Mouse (Mus musculus): ENCODE results near the gene Zfp280d. TPM values are rescaled to one million over a fixed set of nuclear protein-coding genes. Genes with fewer than 3 reads are reported as not detected.

The Zfp280d gene
- polyA plus RNA-seq, 1 experiment from 2014 or later, result 47.4 TPM

- H3K4me1 ChIP-seq, result peaks cover 14% of the 10 kb centered on the region
- peaks cover 37% of the 10 kb centered on the region for H3K36me3 ChIP-seq
- H3K9me3 ChIP-seq (replicated peaks), result peaks cover 10% of the 10 kb centered on the region; the same call in 1 of the 2 replicates
- no peak overlapping the region for H3K4me3 ChIP-seq
- no peaks in the 10 kb centered on the region for H3K27me3 ChIP-seq (ENCODE audit: low read depth, poor library complexity, severe bottlenecking)
- WGBS, result 98% methylated on average over 4 of the region's 4 CpGs
- no peak for DNase-seq (ENCODE audit: low spot score)
- no peak overlapping the region for H3K27ac ChIP-seq (replicated peaks)
Observed at GRCm38 (mm10) chr9:72279943-72280342, 5.3 kb downstream of the Zfp280d start.

GRCm38 (mm10) chr9:72287696-72288095, 13.0 kb downstream of the Zfp280d start:
- DNase-seq (ENCODE audit: low spot score), result no peak
- Histone ChIP-seq H3K27ac (replicated peaks) (no peak overlapping the region), H3K4me1 (no peaks in the 10 kb centered on the region), H3K36me3 (peaks cover 61% of the 10 kb centered on the region), H3K27me3 (ENCODE audit: low read depth, poor library complexity, severe bottlenecking) (no peaks in the 10 kb centered on the region), H3K9me3 (replicated peaks) (peaks cover 10% of the 10 kb centered on the region; the same call in 1 of the 2 replicates), H3K4me3 (no peak overlapping the region)
- 92% methylated on average over 2 of the region's 2 CpGs for WGBS

- 82% methylated on average over 2 of the region's 2 CpGs for WGBS
- H3K27ac ChIP-seq (replicated peaks), result no peak overlapping the region
- no peak overlapping the region for H3K4me3 ChIP-seq
- peaks cover 61% of the 10 kb centered on the region for H3K36me3 ChIP-seq
- H3K27me3 ChIP-seq (ENCODE audit: low read depth, poor library complexity, severe bottlenecking), result no peaks in the 10 kb centered on the region
- no peaks in the 10 kb centered on the region for H3K4me1 ChIP-seq
- H3K9me3 ChIP-seq (replicated peaks), result peaks cover 10% of the 10 kb centered on the region; the same call in 1 of the 2 replicates
- DNase-seq (ENCODE audit: low spot score), result no peak
Observed at GRCm38 (mm10) chr9:72288210-72288609, 13.6 kb downstream of the Zfp280d start.

- H3K27ac ChIP-seq (replicated peaks), result no peak overlapping the region
- no peak overlapping the region for H3K4me3 ChIP-seq
- DNase-seq (ENCODE audit: low spot score), result no peak
- H3K9me3 ChIP-seq (replicated peaks), result peaks cover under 1% of the 10 kb centered on the region; the same call in 1 of the 2 replicates
- 90% methylated on average over 1 of the region's 1 CpGs for WGBS
- no peaks in the 10 kb centered on the region for H3K4me1 ChIP-seq
- peaks cover 55% of the 10 kb centered on the region for H3K36me3 ChIP-seq
- H3K27me3 ChIP-seq (ENCODE audit: low read depth, poor library complexity, severe bottlenecking), result no peaks in the 10 kb centered on the region
Observed at GRCm38 (mm10) chr9:72289094-72289493, 14.4 kb downstream of the Zfp280d start.

GRCm38 (mm10) chr9:72294076-72294475, 19.4 kb downstream of the Zfp280d start:
- H3K27me3 ChIP-seq (ENCODE audit: low read depth, poor library complexity, severe bottlenecking), result no peaks in the 10 kb centered on the region

GRCm38 (mm10) chr9:72309765-72310164, 35.1 kb downstream of the Zfp280d start:
- H3K4me1 ChIP-seq, result no peaks in the 10 kb centered on the region
- H3K27me3 ChIP-seq (ENCODE audit: low read depth, poor library complexity, severe bottlenecking), result no peaks in the 10 kb centered on the region
- DNase-seq (ENCODE audit: low spot score), result no peak
- peaks cover 74% of the 10 kb centered on the region for H3K36me3 ChIP-seq
- H3K4me3 ChIP-seq, result no peak overlapping the region
- WGBS, result 96% methylated on average over 2 of the region's 2 CpGs
- no peak overlapping the region for H3K27ac ChIP-seq (replicated peaks)
- H3K9me3 ChIP-seq (replicated peaks), result no peaks in the 10 kb centered on the region

More at GRCm38 (mm10) chr9:72294076-72294475, 19.4 kb downstream of the Zfp280d start:
- Histone ChIP-seq H3K4me3 (no peak overlapping the region), H3K4me1 (no peaks in the 10 kb centered on the region), H3K36me3 (peaks cover 28% of the 10 kb centered on the region), H3K27ac (replicated peaks) (no peak overlapping the region), H3K9me3 (replicated peaks) (no peaks in the 10 kb centered on the region)
- no peak for DNase-seq (ENCODE audit: low spot score)

GRCm38 (mm10) chr9:72333221-72333620, 58.6 kb downstream of the Zfp280d start:
- H3K27ac ChIP-seq (replicated peaks), result no peak overlapping the region
- no peak for DNase-seq (ENCODE audit: low spot score)
- H3K36me3 ChIP-seq, result peaks cover 80% of the 10 kb centered on the region
- no peaks in the 10 kb centered on the region for H3K27me3 ChIP-seq (ENCODE audit: low read depth, poor library complexity, severe bottlenecking)
- no peak overlapping the region for H3K4me3 ChIP-seq
- H3K4me1 ChIP-seq, result no peaks in the 10 kb centered on the region
- no peaks in the 10 kb centered on the region for H3K9me3 ChIP-seq (replicated peaks)
- WGBS, result 83% methylated on average over 2 of the region's 2 CpGs

- Histone ChIP-seq H3K4me1 (no peaks in the 10 kb centered on the region), H3K36me3 (peaks cover 84% of the 10 kb centered on the region), H3K27ac (replicated peaks) (no peak overlapping the region), H3K9me3 (replicated peaks) (no peaks in the 10 kb centered on the region), H3K27me3 (ENCODE audit: low read depth, poor library complexity, severe bottlenecking) (no peaks in the 10 kb centered on the region), H3K4me3 (no peak overlapping the region)
- DNase-seq (ENCODE audit: low spot score), result no peak
- 91% methylated on average over 2 of the region's 2 CpGs for WGBS
Observed at GRCm38 (mm10) chr9:72336069-72336468, 61.4 kb downstream of the Zfp280d start.

GRCm38 (mm10) chr9:72339119-72339518, 64.5 kb downstream of the Zfp280d start:
- Histone ChIP-seq H3K9me3 (replicated peaks) (no peaks in the 10 kb centered on the region), H3K4me3 (no peak overlapping the region), H3K27ac (replicated peaks) (no peak overlapping the region), H3K36me3 (peaks cover 70% of the 10 kb centered on the region), H3K27me3 (ENCODE audit: low read depth, poor library complexity, severe bottlenecking) (no peaks in the 10 kb centered on the region), H3K4me1 (no peaks in the 10 kb centered on the region)
- WGBS, result 93% methylated on average over 2 of the region's 2 CpGs
- no peak for DNase-seq (ENCODE audit: low spot score)

GRCm38 (mm10) chr9:72343844-72344243, 69.2 kb downstream of the Zfp280d start:
- Histone ChIP-seq H3K27me3 (ENCODE audit: low read depth, poor library complexity, severe bottlenecking) (no peaks in the 10 kb centered on the region), H3K36me3 (peaks cover 70% of the 10 kb centered on the region), H3K27ac (replicated peaks) (no peak overlapping the region), H3K9me3 (replicated peaks) (no peaks in the 10 kb centered on the region), H3K4me1 (no peaks in the 10 kb centered on the region), H3K4me3 (no peak overlapping the region)
- DNase-seq (ENCODE audit: low spot score), result no peak

GRCm38 (mm10) chr9:72372359-72372758, 97.7 kb downstream of the Zfp280d start:
- Histone ChIP-seq H3K4me1 (0 out of 2 replicates have a peak, but pooled peaks cover 2% of the 10 kb centered on the region), H3K9me3 (replicated peaks) (no peaks in the 10 kb centered on the region), H3K36me3 (0 out of 2 replicates have a peak, but pooled peaks cover 6% of the 10 kb centered on the region), H3K27ac (replicated peaks) (no peak overlapping the region), H3K4me3 (no peak overlapping the region), H3K27me3 (ENCODE audit: low read depth, poor library complexity, severe bottlenecking) (no peaks in the 10 kb centered on the region)
- 93% methylated on average over 2 of the region's 2 CpGs for WGBS
- no peak for DNase-seq (ENCODE audit: low spot score)

- H3K36me3 ChIP-seq, result no peaks in the 10 kb centered on the region
- 0 out of 2 replicates have a peak, but pooled peaks cover 2% of the 10 kb centered on the region for H3K4me1 ChIP-seq
- no peaks in the 10 kb centered on the region for H3K27me3 ChIP-seq (ENCODE audit: low read depth, poor library complexity, severe bottlenecking)
- no peak overlapping the region for H3K27ac ChIP-seq (replicated peaks)
- no peaks in the 10 kb centered on the region for H3K9me3 ChIP-seq (replicated peaks)
- DNase-seq (ENCODE audit: low spot score), result no peak
- WGBS, result 90% methylated on average over 3 of the region's 3 CpGs
- H3K4me3 ChIP-seq, result no peak overlapping the region
Observed at GRCm38 (mm10) chr9:72374074-72374473, 99.4 kb downstream of the Zfp280d start.

GRCm38 (mm10) chr9:72374996-72375395, 100.3 kb downstream of the Zfp280d start:
- 0 out of 2 replicates have a peak, but pooled peaks cover 2% of the 10 kb centered on the region for H3K4me1 ChIP-seq
- no peak for DNase-seq (ENCODE audit: low spot score)
- H3K9me3 ChIP-seq (replicated peaks), result no peaks in the 10 kb centered on the region
- H3K27ac ChIP-seq (replicated peaks), result no peak overlapping the region
- H3K27me3 ChIP-seq (ENCODE audit: low read depth, poor library complexity, severe bottlenecking), result no peaks in the 10 kb centered on the region
- 72% methylated on average over 4 of the region's 4 CpGs for WGBS
- H3K4me3 ChIP-seq, result no peak overlapping the region
- H3K36me3 ChIP-seq, result no peaks in the 10 kb centered on the region

GRCm38 (mm10) chr9:72375639-72376038, 101.0 kb downstream of the Zfp280d start:
- WGBS, result 85% methylated on average over 3 of the region's 3 CpGs

More at GRCm38 (mm10) chr9:72375639-72376038, 101.0 kb downstream of the Zfp280d start:
- 0 out of 2 replicates have a peak, but pooled peaks cover 2% of the 10 kb centered on the region for H3K4me1 ChIP-seq
- H3K9me3 ChIP-seq (replicated peaks), result no peaks in the 10 kb centered on the region
- no peak for DNase-seq (ENCODE audit: low spot score)
- no peaks in the 10 kb centered on the region for H3K36me3 ChIP-seq
- no peak overlapping the region for H3K27ac ChIP-seq (replicated peaks)
- no peak overlapping the region for H3K4me3 ChIP-seq
- no peaks in the 10 kb centered on the region for H3K27me3 ChIP-seq (ENCODE audit: low read depth, poor library complexity, severe bottlenecking)
